Mouse (Mus musculus): ENCODE data around the gene Slk. TPM values are rescaled to one million over a fixed set of nuclear protein-coding genes. Genes with fewer than 3 reads are reported as not detected.
"Not testable (repeated sequence)": the region's sequence is repeated elsewhere in the genome, so short reads cannot be mapped to it uniquely, and the experiment has no call there.

The Slk gene
- polyA plus RNA-seq, 1 experiment from 2014 or later = 5.5 TPM

- not testable (repeated sequence) for H3K27ac ChIP-seq (replicated peaks); H3K4me2 ChIP-seq; H3K36me3 ChIP-seq; H3K27me3 ChIP-seq (replicated peaks); H3K4me3 ChIP-seq (replicated peaks); H3K9ac ChIP-seq (replicated peaks); H3K4me1 ChIP-seq; ATAC-seq (ENCODE audit: low FRiP score); H3K9me3 ChIP-seq (replicated peaks)
- 70% methylated on average over 4 of the region's 4 CpGs for WGBS
Observed at GRCm38 (mm10) chr19:47571981-47572380, 7.5 kb upstream of the Slk start.

GRCm38 (mm10) chr19:47573718-47574117 is 5.8 kb upstream of the Slk start:
- 85% methylated on average over 3 of the region's 3 CpGs for WGBS
- Histone ChIP-seq H3K9ac (replicated peaks) (no peak overlapping the region), H3K27ac (replicated peaks) (no peak overlapping the region), H3K9me3 (replicated peaks) (no peaks in the 10 kb centered on the region), H3K4me3 (replicated peaks) (no peak overlapping the region), H3K4me2 (no peak overlapping the region), H3K4me1 (peaks cover 4% of the 10 kb centered on the region), H3K36me3 (no peaks in the 10 kb centered on the region), H3K27me3 (replicated peaks) (no peaks in the 10 kb centered on the region)
- no peak for ATAC-seq (ENCODE audit: low FRiP score)

- ATAC-seq (ENCODE audit: low FRiP score) = peak; percentile 27; the same call in 1 of the 2 replicates
- Histone ChIP-seq H3K9me3 (replicated peaks) (no peaks in the 10 kb centered on the region), H3K27ac (replicated peaks) (peak overlapping the region; percentile 94), H3K36me3 (no peaks in the 10 kb centered on the region), H3K4me3 (replicated peaks) (peak overlapping the region; percentile 79), H3K9ac (replicated peaks) (peak overlapping the region; percentile 82), H3K4me2 (peak overlapping the region; percentile 86), H3K4me1 (peaks cover 25% of the 10 kb centered on the region), H3K27me3 (replicated peaks) (no peaks in the 10 kb centered on the region)
- 13% methylated on average over 13 of the region's 13 CpGs for WGBS
Observed at GRCm38 (mm10) chr19:47578581-47579224, 775 bp upstream of the Slk start.

GRCm38 (mm10) chr19:47579788-47580631 is 532 bp downstream of the Slk start:
- H3K4me3 ChIP-seq (replicated peaks) = peak overlapping the region; percentile 79
- H3K9ac ChIP-seq (replicated peaks) = peak overlapping the region; percentile 82
- peak overlapping the region; percentile 86 for H3K4me2 ChIP-seq
- H3K27ac ChIP-seq (replicated peaks) = peak overlapping the region; percentile 94
- ATAC-seq (ENCODE audit: low FRiP score) = peak; percentile 72
- no peaks in the 10 kb centered on the region for H3K27me3 ChIP-seq (replicated peaks)
- H3K9me3 ChIP-seq (replicated peaks) = no peaks in the 10 kb centered on the region
- H3K36me3 ChIP-seq = no peaks in the 10 kb centered on the region
- WGBS = under 1% methylated on average over 66 of the region's 96 CpGs
- peaks cover 25% of the 10 kb centered on the region for H3K4me1 ChIP-seq

- 87% methylated on average over 1 of the region's 1 CpGs for WGBS
- Histone ChIP-seq H3K4me3 (replicated peaks) (no peak overlapping the region), H3K4me2 (no peak overlapping the region), H3K9me3 (replicated peaks) (no peaks in the 10 kb centered on the region), H3K36me3 (no peaks in the 10 kb centered on the region), H3K27ac (replicated peaks) (no peak overlapping the region), H3K27me3 (replicated peaks) (no peaks in the 10 kb centered on the region), H3K4me1 (peaks cover 21% of the 10 kb centered on the region), H3K9ac (replicated peaks) (no peak overlapping the region)
- no peak for ATAC-seq (ENCODE audit: low FRiP score)
Observed at GRCm38 (mm10) chr19:47585772-47586171, 6.3 kb downstream of the Slk start.

GRCm38 (mm10) chr19:47587009-47587408 is 7.5 kb downstream of the Slk start:
- H3K27ac ChIP-seq (replicated peaks) = no peak overlapping the region
- no peaks in the 10 kb centered on the region for H3K27me3 ChIP-seq (replicated peaks)
- H3K4me2 ChIP-seq = no peak overlapping the region
- no peaks in the 10 kb centered on the region for H3K9me3 ChIP-seq (replicated peaks)
- ATAC-seq (ENCODE audit: low FRiP score) = no peak
- no peak overlapping the region for H3K9ac ChIP-seq (replicated peaks)
- H3K4me3 ChIP-seq (replicated peaks) = no peak overlapping the region
- H3K36me3 ChIP-seq = no peaks in the 10 kb centered on the region
- 95% methylated on average over 1 of the region's 1 CpGs for WGBS
- H3K4me1 ChIP-seq = peaks cover 9% of the 10 kb centered on the region

- ATAC-seq (ENCODE audit: low FRiP score) = no peak
- Histone ChIP-seq H3K4me3 (replicated peaks) (no peak overlapping the region), H3K27me3 (replicated peaks) (no peaks in the 10 kb centered on the region), H3K9me3 (replicated peaks) (no peaks in the 10 kb centered on the region), H3K4me1 (no peaks in the 10 kb centered on the region), H3K4me2 (no peak overlapping the region), H3K27ac (replicated peaks) (no peak overlapping the region), H3K9ac (replicated peaks) (no peak overlapping the region), H3K36me3 (no peaks in the 10 kb centered on the region)
- 53% methylated on average over 3 of the region's 3 CpGs for WGBS
Observed at GRCm38 (mm10) chr19:47608513-47608912, 29.0 kb downstream of the Slk start.

GRCm38 (mm10) chr19:47613442-47613841 is 34.0 kb downstream of the Slk start:
- Histone ChIP-seq H3K9me3 (replicated peaks) (no peaks in the 10 kb centered on the region), H3K27me3 (replicated peaks) (no peaks in the 10 kb centered on the region), H3K4me3 (replicated peaks) (no peak overlapping the region), H3K4me1 (no peaks in the 10 kb centered on the region), H3K4me2 (no peak overlapping the region), H3K36me3 (peaks cover 23% of the 10 kb centered on the region), H3K9ac (replicated peaks) (no peak overlapping the region), H3K27ac (replicated peaks) (no peak overlapping the region)
- 57% methylated on average over 7 of the region's 7 CpGs for WGBS
- no peak for ATAC-seq (ENCODE audit: low FRiP score)

- WGBS = 86% methylated on average over 8 of the region's 8 CpGs
- peaks cover 6% of the 10 kb centered on the region; the same call in 1 of the 2 replicates for H3K4me1 ChIP-seq
- H3K4me2 ChIP-seq = no peak overlapping the region
- no peak overlapping the region for H3K4me3 ChIP-seq (replicated peaks)
- no peak overlapping the region for H3K9ac ChIP-seq (replicated peaks)
- ATAC-seq (ENCODE audit: low FRiP score) = no peak
- H3K27ac ChIP-seq (replicated peaks) = no peak overlapping the region
- H3K9me3 ChIP-seq (replicated peaks) = no peaks in the 10 kb centered on the region
- no peaks in the 10 kb centered on the region for H3K27me3 ChIP-seq (replicated peaks)
- H3K36me3 ChIP-seq = peaks cover 41% of the 10 kb centered on the region
Observed at GRCm38 (mm10) chr19:47621478-47621877, 42.0 kb downstream of the Slk start.

GRCm38 (mm10) chr19:47624940-47625711 is 45.6 kb downstream of the Slk start:
- H3K9ac ChIP-seq (replicated peaks) = no peak overlapping the region; the same call in 1 of the 2 replicates
- H3K9me3 ChIP-seq (replicated peaks) = no peaks in the 10 kb centered on the region
- 21% methylated on average over 10 of the region's 10 CpGs for WGBS
- H3K27ac ChIP-seq (replicated peaks) = peak overlapping the region; percentile 64
- peaks cover 24% of the 10 kb centered on the region for H3K36me3 ChIP-seq
- ATAC-seq (ENCODE audit: low FRiP score) = no peak
- H3K4me3 ChIP-seq (replicated peaks) = no peak overlapping the region
- peaks cover 12% of the 10 kb centered on the region for H3K4me1 ChIP-seq
- H3K4me2 ChIP-seq = peak overlapping the region; percentile 11; the same call in 1 of the 2 replicates
- H3K27me3 ChIP-seq (replicated peaks) = no peaks in the 10 kb centered on the region

- Histone ChIP-seq H3K27ac (replicated peaks) (no peak overlapping the region), H3K36me3 (peaks cover 11% of the 10 kb centered on the region), H3K9me3 (replicated peaks) (no peaks in the 10 kb centered on the region), H3K4me1 (peaks cover 12% of the 10 kb centered on the region), H3K4me3 (replicated peaks) (no peak overlapping the region), H3K4me2 (peak overlapping the region; percentile 23), H3K9ac (replicated peaks) (no peak overlapping the region), H3K27me3 (replicated peaks) (no peaks in the 10 kb centered on the region)
- WGBS = 61% methylated on average over 10 of the region's 10 CpGs
- ATAC-seq (ENCODE audit: low FRiP score) = no peak
Observed at GRCm38 (mm10) chr19:47627450-47627849, 48.0 kb downstream of the Slk start.
